Mouse (Mus musculus) embryonic fibroblast, embryonic 13.5 days (primary cell): ENCODE results near the gene Fndc3a.

Experiments
- CTCF ChIP-seq: IDR thresholded peaks from 2 replicates; pipeline ENCODE4 v1.5.1; 2011; ENCODE audit warnings: mild to moderate bottlenecking, control low read depth, low read length, moderate library complexity, borderline replicate concordance; ENCODE audit not compliant: insufficient read depth
- POLR2A ChIP-seq: IDR thresholded peaks from 2 replicates; pipeline ENCODE4 v1.6.1; 2011; ENCODE audit warnings: low read depth, mild to moderate bottlenecking, control low read depth, low read length, moderate library complexity

DNA sequence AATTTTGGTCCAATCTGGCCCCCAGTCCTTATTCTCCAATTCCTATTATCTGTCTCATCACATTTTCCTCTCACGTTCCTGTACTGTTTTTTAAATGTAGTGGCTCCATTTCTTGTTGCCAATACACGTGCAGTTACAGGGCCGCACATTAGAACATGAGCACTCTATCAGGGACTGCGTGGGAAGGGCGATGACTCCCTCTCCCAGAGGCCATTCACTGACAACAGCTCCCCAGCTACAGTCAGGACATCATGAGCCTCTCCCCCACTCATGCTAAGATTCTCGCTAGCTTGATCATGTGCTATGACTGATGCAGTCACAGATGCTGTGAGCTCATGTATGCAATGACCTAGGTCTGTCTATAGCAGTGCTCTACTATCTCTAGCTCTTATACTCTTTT lies 71.3 kb downstream of the Fndc3a start:
- TF ChIP-seq POLR2A (no peak), CTCF (no peak)
